Comparison of ENCODE assay signal across 12 mouse cellular contexts in genomic region chr9:59096551-59097268, GRCm38 (mm10).
DNase-seq lines count a peak whose midpoint lies in the region.
"Had no signal": no experiment of that assay in that cellular context is flagged by ENCODE, and none has a peak within 500 bp of the region (broad histone marks: within the 10 kb centered on the region; RNA-seq: fewer than 3 reads in every experiment).

No protein-coding gene starts in this region.

- H3K36me3 ChIP-seq in limb, embryonic 10.5 days: no peaks in the 10 kb centered on the region
- H3K36me3 ChIP-seq: G1E; neural tube, embryonic 13.5 days had no signal

- DNase-seq in gastrocnemius, postnatal 10 days: peak; percentile 13
- no peak for DNase-seq in gastrocnemius, postnatal 36 days
- peak; percentile 24 for DNase-seq in Muller cell, postnatal 12 days (ENCODE audit: inconsistent ontology term)
- DNase-seq in NIH3T3 (ENCODE audit: low read depth): peak; percentile 21
- no peak for DNase-seq in limb, embryonic 10.5 days (ENCODE audit: low spot score)
- DNase-seq in kidney, postnatal 36 days: no peak
- no peak for DNase-seq in adrenal gland, adult (ENCODE audit: inconsistent age in 2 of 2, low spot score in 1 of 2)
- no peak for DNase-seq in B cell, adult 2 months
- DNase-seq: adrenal gland, postnatal 36 days; kidney, adult 9 months had no signal

- H3K27ac ChIP-seq in limb, embryonic 10.5 days: 0 out of 2 replicates have a peak overlapping the region, but pooled peaks have one; percentile 21
- H3K27ac ChIP-seq: neural tube, embryonic 13.5 days had no signal

- no peaks in the 10 kb centered on the region for H3K27me3 ChIP-seq in limb, embryonic 10.5 days (ENCODE audit: low read depth, poor library complexity, severe bottlenecking)
- H3K27me3 ChIP-seq: neural tube, embryonic 13.5 days had no signal

- peaks cover 25% of the 10 kb centered on the region for H3K4me1 ChIP-seq in limb, embryonic 10.5 days

- WGBS in limb, embryonic 10.5 days: 74% methylated on average over 12 of the region's 12 CpGs

- no peaks in the 10 kb centered on the region for H3K9me3 ChIP-seq in limb, embryonic 10.5 days (replicated peaks)
- H3K9me3 ChIP-seq: G1E; neural tube, embryonic 13.5 days had no signal

- intact Hi-C loops in gastrocnemius, postnatal 36 days (cut with DNase I): no loop called here

- no peak overlapping the region for H3K4me3 ChIP-seq in limb, embryonic 10.5 days
- H3K4me3 ChIP-seq: neural tube, embryonic 13.5 days had no signal

Comparison
In these comparisons a context has a peak if more than half of its experiments do, and no peak if none do; other contexts are left out.
1. DNase-seq: peak in gastrocnemius, postnatal 10 days (single experiment), Muller cell, postnatal 12 days (single experiment) and NIH3T3 (single experiment); none in gastrocnemius, postnatal 36 days (0 of 2), limb, embryonic 10.5 days (single experiment), kidney, postnatal 36 days (0 of 2), adrenal gland, adult (0 of 2) and B cell, adult 2 months (0 of 2).